Mouse (Mus musculus): ENCODE results near the gene Wipi2. TPM values are rescaled to one million over a fixed set of nuclear protein-coding genes. Genes with fewer than 3 reads are reported as not detected.

Wipi2 gene
- polyA plus RNA-seq, 1 experiment = 46.5 TPM

DNA sequence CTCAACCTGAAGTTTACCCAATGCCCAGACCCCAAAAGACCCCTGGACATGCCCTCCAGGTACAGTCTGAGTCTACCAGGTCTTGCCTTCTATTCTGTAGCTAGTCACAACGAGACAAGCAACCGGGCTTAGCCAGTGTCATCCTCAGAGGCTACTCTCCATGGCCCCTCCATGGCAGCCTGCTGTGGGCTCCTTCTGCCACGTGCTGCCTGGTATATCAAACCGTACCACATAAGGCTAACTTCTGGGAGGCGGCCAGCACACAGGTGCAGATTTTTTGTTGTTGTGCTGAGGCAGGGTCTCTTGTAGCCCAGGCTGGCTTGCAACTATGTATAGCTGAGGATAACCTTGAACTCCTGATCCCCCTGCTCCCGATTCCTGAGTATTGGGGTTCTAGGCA lies 88.6 kb downstream of the Wipi2 start:
- Histone ChIP-seq H3K4me1 (ENCODE audit: control insufficient read depth, insufficient read depth, insufficient read length, low read length) (no peaks in the 10 kb centered on the region), H3K27ac (replicated peaks; ENCODE audit: low read depth, low read length) (no peak overlapping the region), H3K4me3 (ENCODE audit: insufficient read depth, low read depth, low read length) (no peak overlapping the region)

DNA sequence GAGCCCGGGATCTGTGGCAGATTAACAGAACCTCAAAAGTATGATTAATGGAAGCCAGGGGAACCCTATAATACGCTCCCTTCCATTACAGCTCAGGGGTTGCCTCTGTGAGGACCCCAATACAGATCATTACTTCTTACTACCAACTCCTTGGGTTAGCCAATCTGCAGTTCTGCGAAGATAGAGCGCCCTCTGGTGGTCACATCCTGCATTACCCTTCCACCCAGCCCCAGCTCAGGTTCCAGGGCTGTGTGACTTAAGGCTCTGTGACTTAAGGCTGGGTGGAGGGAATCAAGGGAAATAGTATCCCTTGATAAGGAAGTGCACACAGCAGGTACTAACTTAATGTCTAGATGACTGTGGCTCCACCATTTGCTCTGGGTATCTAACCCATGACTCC lies 90.5 kb downstream of the Wipi2 start:
- Histone ChIP-seq H3K27ac (replicated peaks; ENCODE audit: low read depth, low read length) (no peak overlapping the region), H3K4me1 (ENCODE audit: control insufficient read depth, insufficient read depth, insufficient read length, low read length) (no peaks in the 10 kb centered on the region)

DNA sequence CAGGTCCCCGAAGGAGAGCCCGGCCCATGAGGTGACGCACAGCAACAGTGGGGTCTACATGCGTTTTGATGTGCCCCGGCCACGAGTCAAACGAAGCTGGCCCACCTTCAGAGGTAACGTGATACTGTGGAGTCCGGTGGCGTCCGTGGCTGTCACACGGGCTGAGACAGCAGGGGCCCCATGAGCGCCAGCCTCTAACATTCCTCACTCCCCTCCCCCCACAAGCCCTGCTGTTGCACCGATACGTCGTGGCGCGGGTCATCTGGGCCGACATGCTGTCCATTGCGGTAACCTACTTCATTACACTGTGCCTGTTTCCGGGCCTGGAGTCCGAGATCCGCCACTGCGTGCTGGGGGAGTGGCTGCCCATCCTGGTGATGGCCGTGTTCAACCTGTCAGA lies 91.0 kb downstream of the Wipi2 start:
- Histone ChIP-seq H3K4me1 (ENCODE audit: control insufficient read depth, insufficient read depth, insufficient read length, low read length) (no peaks in the 10 kb centered on the region), H3K27ac (replicated peaks; ENCODE audit: low read depth, low read length) (no peak overlapping the region), H3K4me3 (ENCODE audit: insufficient read depth, low read depth, low read length) (no peak overlapping the region)

More for the DNA sequence above, 90.5 kb downstream of the Wipi2 start:
- H3K4me3 ChIP-seq (ENCODE audit: insufficient read depth, low read depth, low read length) = no peak overlapping the region

DNA sequence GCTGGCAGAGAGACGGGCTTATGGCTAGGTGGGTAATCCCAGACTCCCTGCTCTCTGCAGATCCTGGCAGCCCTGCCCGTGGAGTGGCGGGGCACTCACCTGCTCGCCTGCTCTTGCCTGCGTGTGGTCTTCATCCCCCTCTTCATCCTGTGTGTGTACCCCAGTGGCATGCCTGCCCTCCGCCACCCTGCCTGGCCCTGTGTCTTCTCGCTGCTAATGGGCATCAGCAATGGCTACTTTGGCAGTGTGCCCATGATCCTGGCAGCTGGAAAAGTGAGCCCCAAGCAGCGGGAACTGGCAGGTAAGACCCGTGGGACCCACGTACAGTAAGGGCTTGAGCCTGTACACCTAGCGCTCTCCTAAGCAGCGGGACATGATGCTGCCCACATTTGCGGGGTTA lies 92.4 kb downstream of the Wipi2 start:
- H3K4me1 ChIP-seq (ENCODE audit: control insufficient read depth, insufficient read depth, insufficient read length, low read length) = no peaks in the 10 kb centered on the region
- no peak overlapping the region for H3K27ac ChIP-seq (replicated peaks; ENCODE audit: low read depth, low read length)
- H3K4me3 ChIP-seq (ENCODE audit: insufficient read depth, low read depth, low read length) = no peak overlapping the region

Other genes starting within 250 kb of the Wipi2 start
- 7.1 and 8.0 TPM in 2 replicates for gene Foxk1, start 226.2 kb upstream of the Wipi2 start, polyA plus RNA-seq (2012; ENCODE audit: insufficient read depth, insufficient read length, missing spikeins)
- 3.4 and 5.6 TPM in 2 replicates for gene Ap5z1, start 163.8 kb upstream of the Wipi2 start, polyA plus RNA-seq (2012; ENCODE audit: insufficient read depth, insufficient read length, missing spikeins)
- not detected in 2 replicates for gene Papolb, start 97.6 kb upstream of the Wipi2 start, polyA plus RNA-seq (2012; ENCODE audit: insufficient read depth, insufficient read length, missing spikeins)
- 3.4 and 11.7 TPM in 2 replicates for gene Radil, start 76.6 kb upstream of the Wipi2 start, polyA plus RNA-seq (2012; ENCODE audit: insufficient read depth, insufficient read length, missing spikeins)
- 1.3 and 3.4 TPM in 2 replicates for gene Mmd2, start 18.9 kb upstream of the Wipi2 start, polyA plus RNA-seq (2012; ENCODE audit: insufficient read depth, insufficient read length, missing spikeins)
- gene Slc29a4, start 64.8 kb downstream of the Wipi2 start, polyA plus RNA-seq (2012; ENCODE audit: insufficient read depth, insufficient read length, missing spikeins) = 0.75 TPM in 1 of 2 replicates, not detected in the other
- gene Tnrc18, start 190.0 kb downstream of the Wipi2 start, polyA plus RNA-seq (2012; ENCODE audit: insufficient read depth, insufficient read length, missing spikeins) = 10.6 and 13.2 TPM in 2 replicates

All from brown adipose tissue, adult 24 weeks (tissue).